Mouse (Mus musculus): Measurements from ENCODE around the gene Kcnma1. TPM values are rescaled to one million over a fixed set of nuclear protein-coding genes. Genes with fewer than 3 reads are reported as not detected.
A peak's percentile ranks its signal among the peaks of the same experiment; 100 is the strongest.

Gene Kcnma1
- total RNA-seq, 2 experiments from 2014 or later, result 194 to 195 TPM

- no peak; the same call in 1 of the 2 replicates for TF ChIP-seq CTCF (IDR thresholded peaks at IDR 0.05)
- Histone ChIP-seq H3K4me3 (no peak overlapping the region), H3K27ac (peak overlapping the region; percentile 66)
- intact Hi-C loops (cut with DNase I), result loop anchor here (5.0 kb wide), 1 partner anchor 50 kb away; no protein-coding TSS in a partner anchor
- no peak for DNase-seq (ENCODE audit: extremely low spot score in 1 of 2, low spot score in 2 of 2)
Observed at GRCm38 (mm10) chr14:23842025-23842424, 172.3 kb downstream of the Kcnma1 start.

GRCm38 (mm10) chr14:23839613-23840012, 174.7 kb downstream of the Kcnma1 start:
- 0 out of 2 replicates have a peak overlapping the region, but pooled peaks have one; percentile 21 for H3K27ac ChIP-seq
- no peak overlapping the region for H3K4me3 ChIP-seq
- DNase-seq (ENCODE audit: extremely low spot score in 1 of 2, low spot score in 2 of 2), result no peak
- intact Hi-C loops (cut with DNase I), result loop anchor here (5.0 kb wide), 1 partner anchor 47 kb away; no protein-coding TSS in a partner anchor
- TF ChIP-seq CTCF (IDR thresholded peaks at IDR 0.05), result no peak

GRCm38 (mm10) chr14:23835387-23836111, 178.7 kb downstream of the Kcnma1 start:
- TF ChIP-seq CTCF (IDR thresholded peaks at IDR 0.05), result no peak
- DNase-seq (ENCODE audit: extremely low spot score in 1 of 2, low spot score in 2 of 2), result no peak
- Histone ChIP-seq H3K4me3 (no peak overlapping the region), H3K27ac (no peak overlapping the region)
- intact Hi-C loops (cut with DNase I), result no loop called here

GRCm38 (mm10) chr14:23831284-23831683, 183.0 kb downstream of the Kcnma1 start:
- H3K27ac ChIP-seq, result peak overlapping the region; percentile 20; the same call in 1 of the 2 replicates
- H3K4me3 ChIP-seq, result no peak overlapping the region
- intact Hi-C loops (cut with DNase I), result no loop called here
- no peak for TF ChIP-seq CTCF (IDR thresholded peaks at IDR 0.05)
- DNase-seq (ENCODE audit: extremely low spot score in 1 of 2, low spot score in 2 of 2), result no peak

- H3K27ac ChIP-seq, result peak overlapping the region; percentile 20
- intact Hi-C loops (cut with DNase I), result no loop called here
- no peak for TF ChIP-seq CTCF (IDR thresholded peaks at IDR 0.05)
- no peak for DNase-seq (ENCODE audit: extremely low spot score in 1 of 2, low spot score in 2 of 2)
- H3K4me3 ChIP-seq, result no peak overlapping the region
Observed at GRCm38 (mm10) chr14:23830316-23830715, 184.0 kb downstream of the Kcnma1 start.

- intact Hi-C loops (cut with DNase I), result no loop called here
- Histone ChIP-seq H3K27ac (peak overlapping the region; percentile 71), H3K4me3 (no peak overlapping the region)
- TF ChIP-seq CTCF (IDR thresholded peaks at IDR 0.05), result no peak
- no peak for DNase-seq (ENCODE audit: extremely low spot score in 1 of 2, low spot score in 2 of 2)
Observed at GRCm38 (mm10) chr14:23828711-23829320, 185.5 kb downstream of the Kcnma1 start.

GRCm38 (mm10) chr14:23824937-23825336, 189.4 kb downstream of the Kcnma1 start:
- no peak; the same call in 1 of the 2 replicates for TF ChIP-seq CTCF (IDR thresholded peaks at IDR 0.05)
- intact Hi-C loops (cut with DNase I), result no loop called here
- Histone ChIP-seq H3K4me3 (no peak overlapping the region), H3K27ac (peak overlapping the region; percentile 20)
- DNase-seq (ENCODE audit: extremely low spot score in 1 of 2, low spot score in 2 of 2), result no peak

- intact Hi-C loops (cut with DNase I), result no loop called here
- no peak for TF ChIP-seq CTCF (IDR thresholded peaks at IDR 0.05)
- Histone ChIP-seq H3K27ac (peak overlapping the region; percentile 20), H3K4me3 (no peak overlapping the region)
- DNase-seq (ENCODE audit: extremely low spot score in 1 of 2, low spot score in 2 of 2), result no peak
Observed at GRCm38 (mm10) chr14:23824267-23824666, 190.0 kb downstream of the Kcnma1 start.

- H3K27ac ChIP-seq, result peak overlapping the region; percentile 30; the same call in 1 of the 2 replicates
- intact Hi-C loops (cut with DNase I), result no loop called here
- no peak for DNase-seq (ENCODE audit: extremely low spot score in 1 of 2, low spot score in 2 of 2)
- no peak for TF ChIP-seq CTCF (IDR thresholded peaks at IDR 0.05)
- H3K4me3 ChIP-seq, result no peak overlapping the region
Observed at GRCm38 (mm10) chr14:23817585-23817984, 196.7 kb downstream of the Kcnma1 start.

GRCm38 (mm10) chr14:23810081-23810480, 204.2 kb downstream of the Kcnma1 start:
- no peak for DNase-seq (ENCODE audit: extremely low spot score in 1 of 2, low spot score in 2 of 2)
- Histone ChIP-seq H3K4me3 (no peak overlapping the region), H3K27ac (no peak overlapping the region)
- intact Hi-C loops (cut with DNase I), result no loop called here
- no peak for TF ChIP-seq CTCF (IDR thresholded peaks at IDR 0.05)

GRCm38 (mm10) chr14:23809124-23809523, 205.2 kb downstream of the Kcnma1 start:
- Histone ChIP-seq H3K27ac (no peak overlapping the region), H3K4me3 (no peak overlapping the region)
- intact Hi-C loops (cut with DNase I), result no loop called here
- DNase-seq (ENCODE audit: extremely low spot score in 1 of 2, low spot score in 2 of 2), result no peak
- TF ChIP-seq CTCF (IDR thresholded peaks at IDR 0.05), result no peak

- no peak overlapping the region for H3K27ac ChIP-seq
- no peak for DNase-seq (ENCODE audit: extremely low spot score in 1 of 2, low spot score in 2 of 2)
- no peak overlapping the region for H3K4me3 ChIP-seq
- intact Hi-C loops (cut with DNase I), result no loop called here
- TF ChIP-seq CTCF (IDR thresholded peaks at IDR 0.05), result no peak
Observed at GRCm38 (mm10) chr14:23806378-23806777, 207.9 kb downstream of the Kcnma1 start.

Measured in left cerebral cortex, adult 2 months (tissue).